Mouse (Mus musculus): Measurements from ENCODE around the gene Pid1. TPM values are rescaled to one million over a fixed set of nuclear protein-coding genes. Genes with fewer than 3 reads are reported as not detected.

Pid1 gene
- polyA plus RNA-seq, 2 experiments = 21.1 to 42.9 TPM

GRCm38 (mm10) chr1:84186756-84187437, 177.1 kb downstream of the Pid1 start:
- 18% methylated on average over 4 of the region's 4 CpGs for WGBS
- peaks cover 11% of the 10 kb centered on the region for H3K4me1 ChIP-seq (ENCODE audit: control insufficient read depth, insufficient read depth, low read length)

GRCm38 (mm10) chr1:84177696-84178095, 186.3 kb downstream of the Pid1 start:
- ATAC-seq (ENCODE audit: low FRiP score, low read depth) = no peak
- no peaks in the 10 kb centered on the region for H3K9me3 ChIP-seq (ENCODE audit: control insufficient read depth, low read length)
- WGBS = 83% methylated on average over 1 of the region's 1 CpGs

More at GRCm38 (mm10) chr1:84186756-84187437, 177.1 kb downstream of the Pid1 start:
- no peak for TF ChIP-seq POLR2A (IDR thresholded peaks at IDR 0.05; ENCODE audit: borderline replicate concordance, extremely low read depth, insufficient read depth, insufficient read length)
- H3K4me2 ChIP-seq (replicated peaks; ENCODE audit: low read depth, low read length, severe bottlenecking) = no peak overlapping the region
- ATAC-seq (ENCODE audit: low FRiP score, low read depth) (no peak), DNase-seq (ENCODE audit: low spot score) (peak; percentile 50)
- no peak overlapping the region for H3K27ac ChIP-seq (replicated peaks; ENCODE audit: low read depth, low read length)
- no peaks in the 10 kb centered on the region for H3K9me3 ChIP-seq (ENCODE audit: control insufficient read depth, low read length)
- H3K27me3 ChIP-seq (ENCODE audit: control insufficient read depth, insufficient read depth, low read length) = no peaks in the 10 kb centered on the region
- no peaks in the 10 kb centered on the region for H3K36me3 ChIP-seq (ENCODE audit: control insufficient read depth, insufficient read depth, low read length)
- H3K4me3 ChIP-seq (replicated peaks; ENCODE audit: low read length) = no peak overlapping the region
- no peak overlapping the region for H3K9ac ChIP-seq (ENCODE audit: low read depth, low read length, severe bottlenecking)

GRCm38 (mm10) chr1:84177033-84177432, 186.9 kb downstream of the Pid1 start:
- DNase-seq (ENCODE audit: low spot score) = no peak

More at GRCm38 (mm10) chr1:84177696-84178095, 186.3 kb downstream of the Pid1 start:
- H3K4me1 ChIP-seq (ENCODE audit: control insufficient read depth, insufficient read depth, low read length) = peaks cover under 1% of the 10 kb centered on the region; the same call in 1 of the 2 replicates
- no peak for DNase-seq (ENCODE audit: low spot score)
- no peak overlapping the region for H3K4me3 ChIP-seq (replicated peaks; ENCODE audit: low read length)
- H3K36me3 ChIP-seq (ENCODE audit: control insufficient read depth, insufficient read depth, low read length) = no peaks in the 10 kb centered on the region
- no peak overlapping the region for H3K27ac ChIP-seq (replicated peaks; ENCODE audit: low read depth, low read length)
- H3K27me3 ChIP-seq (ENCODE audit: control insufficient read depth, insufficient read depth, low read length) = no peaks in the 10 kb centered on the region
- no peak for TF ChIP-seq POLR2A (IDR thresholded peaks at IDR 0.05; ENCODE audit: borderline replicate concordance, extremely low read depth, insufficient read depth, insufficient read length)
- no peak overlapping the region for H3K4me2 ChIP-seq (replicated peaks; ENCODE audit: low read depth, low read length, severe bottlenecking)
- H3K9ac ChIP-seq (ENCODE audit: low read depth, low read length, severe bottlenecking) = no peak overlapping the region

GRCm38 (mm10) chr1:84172941-84173340, 191.0 kb downstream of the Pid1 start:
- no peak for TF ChIP-seq POLR2A (IDR thresholded peaks at IDR 0.05; ENCODE audit: borderline replicate concordance, extremely low read depth, insufficient read depth, insufficient read length)
- no peak overlapping the region for H3K4me2 ChIP-seq (replicated peaks; ENCODE audit: low read depth, low read length, severe bottlenecking)
- H3K9me3 ChIP-seq (ENCODE audit: control insufficient read depth, low read length) = no peaks in the 10 kb centered on the region
- 78% methylated on average over 6 of the region's 6 CpGs for WGBS
- H3K4me3 ChIP-seq (replicated peaks; ENCODE audit: low read length) = no peak overlapping the region
- no peak overlapping the region for H3K9ac ChIP-seq (ENCODE audit: low read depth, low read length, severe bottlenecking)
- H3K27me3 ChIP-seq (ENCODE audit: control insufficient read depth, insufficient read depth, low read length) = no peaks in the 10 kb centered on the region
- no peaks in the 10 kb centered on the region for H3K4me1 ChIP-seq (ENCODE audit: control insufficient read depth, insufficient read depth, low read length)
- H3K36me3 ChIP-seq (ENCODE audit: control insufficient read depth, insufficient read depth, low read length) = no peaks in the 10 kb centered on the region
- no peak for DNase-seq (ENCODE audit: low spot score)
- ATAC-seq (ENCODE audit: low FRiP score, low read depth) = no peak
- H3K27ac ChIP-seq (replicated peaks; ENCODE audit: low read depth, low read length) = no peak overlapping the region

More at GRCm38 (mm10) chr1:84177033-84177432, 186.9 kb downstream of the Pid1 start:
- no peaks in the 10 kb centered on the region for H3K4me1 ChIP-seq (ENCODE audit: control insufficient read depth, insufficient read depth, low read length)
- H3K36me3 ChIP-seq (ENCODE audit: control insufficient read depth, insufficient read depth, low read length) = no peaks in the 10 kb centered on the region
- no peak for TF ChIP-seq POLR2A (IDR thresholded peaks at IDR 0.05; ENCODE audit: borderline replicate concordance, extremely low read depth, insufficient read depth, insufficient read length)
- no peak overlapping the region for H3K4me2 ChIP-seq (replicated peaks; ENCODE audit: low read depth, low read length, severe bottlenecking)
- H3K4me3 ChIP-seq (replicated peaks; ENCODE audit: low read length) = no peak overlapping the region
- no peak for ATAC-seq (ENCODE audit: low FRiP score, low read depth)
- WGBS = 35% methylated on average over 2 of the region's 2 CpGs
- no peaks in the 10 kb centered on the region for H3K27me3 ChIP-seq (ENCODE audit: control insufficient read depth, insufficient read depth, low read length)
- no peak overlapping the region for H3K27ac ChIP-seq (replicated peaks; ENCODE audit: low read depth, low read length)
- no peaks in the 10 kb centered on the region for H3K9me3 ChIP-seq (ENCODE audit: control insufficient read depth, low read length)
- no peak overlapping the region for H3K9ac ChIP-seq (ENCODE audit: low read depth, low read length, severe bottlenecking)

GRCm38 (mm10) chr1:84157790-84158189, 206.2 kb downstream of the Pid1 start:
- Histone ChIP-seq H3K9ac (ENCODE audit: low read depth, low read length, severe bottlenecking) (no peak overlapping the region), H3K9me3 (ENCODE audit: control insufficient read depth, low read length) (no peaks in the 10 kb centered on the region), H3K4me1 (ENCODE audit: control insufficient read depth, insufficient read depth, low read length) (no peaks in the 10 kb centered on the region), H3K27me3 (ENCODE audit: control insufficient read depth, insufficient read depth, low read length) (no peaks in the 10 kb centered on the region), H3K36me3 (ENCODE audit: control insufficient read depth, insufficient read depth, low read length) (no peaks in the 10 kb centered on the region), H3K4me3 (replicated peaks; ENCODE audit: low read length) (no peak overlapping the region), H3K4me2 (replicated peaks; ENCODE audit: low read depth, low read length, severe bottlenecking) (no peak overlapping the region), H3K27ac (replicated peaks; ENCODE audit: low read depth, low read length) (no peak overlapping the region)
- TF ChIP-seq POLR2A (IDR thresholded peaks at IDR 0.05; ENCODE audit: borderline replicate concordance, extremely low read depth, insufficient read depth, insufficient read length) = no peak
- WGBS = 63% methylated on average over 3 of the region's 3 CpGs
- no peak for ATAC-seq (ENCODE audit: low FRiP score, low read depth)
- no peak for DNase-seq (ENCODE audit: low spot score)

All from limb, embryonic 14.5 days (tissue).